Mouse (Mus musculus) lung, adult 2 months (tissue): ENCODE measurements around the gene Zscan25.

Experiments used
- CTCF ChIP-seq: fragments of 200-500 bp; IDR thresholded peaks from 2 replicates; pipeline ENCODE4 v1.5.1; 2011; ENCODE audit warnings: mild to moderate bottlenecking, low read length, control low read depth; ENCODE audit not compliant: insufficient read depth
- POLR2A ChIP-seq: fragments of 200-500 bp; IDR thresholded peaks from 2 replicates; pipeline ENCODE4 v1.6.1; 2011; ENCODE audit warnings: low read depth, mild to moderate bottlenecking, control low read depth, low read length, borderline replicate concordance; ENCODE audit errors: extremely low read depth

GRCm38 (mm10) chr5:145292398-145292797 lies 12.1 kb downstream of the Zscan25 start:
- TF ChIP-seq CTCF = no peak
- TF ChIP-seq POLR2A = no peak
